In the genomic region with DNA sequence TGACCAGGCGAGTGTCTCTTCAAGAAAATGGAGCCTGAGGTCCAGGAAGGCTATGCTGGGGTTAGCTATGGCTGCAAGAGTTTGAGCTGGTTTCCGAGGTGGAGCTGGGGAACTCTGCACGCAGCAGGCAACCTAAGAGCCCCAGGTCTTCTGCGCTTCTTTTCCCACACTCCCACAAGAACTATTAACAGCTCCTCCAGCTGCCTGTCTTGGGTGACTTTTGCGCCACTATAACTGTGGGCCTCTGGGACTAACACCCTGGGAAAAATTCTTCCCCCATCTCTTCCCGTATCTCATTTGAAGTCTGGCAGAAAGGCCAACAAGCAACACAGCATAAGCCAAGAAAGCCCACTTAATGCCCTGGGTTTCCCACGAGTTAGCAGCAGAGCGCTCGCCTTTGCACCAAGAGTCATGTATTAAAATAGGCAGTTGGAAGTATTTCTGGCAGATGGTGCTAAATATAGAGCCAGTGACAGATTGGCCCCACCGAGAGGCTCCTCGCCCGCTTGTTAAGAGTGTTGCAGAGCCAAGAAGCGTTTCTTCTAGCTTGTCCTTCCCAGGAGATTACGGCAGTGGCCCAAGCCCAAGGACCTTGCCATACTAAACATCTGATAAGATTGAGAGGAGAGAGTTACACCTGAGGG, we compare ENCODE assay signal across 11 mouse cellular contexts.
DNase-seq lines count a peak whose midpoint lies in the region; ATAC-seq and TF ChIP-seq lines count a peak whose summit lies in the region.
"Had no signal": no experiment of that assay in that cellular context is flagged by ENCODE, and none has a peak within 500 bp of the region (broad histone marks: within the 10 kb centered on the region; RNA-seq: fewer than 3 reads in every experiment).

No protein-coding gene starts in this region.

- no peaks in the 10 kb centered on the region for H3K9me3 ChIP-seq in lung, embryonic 14.5 days (ENCODE audit: low read depth, low read length)
- H3K9me3 ChIP-seq: embryonic facial prominence, embryonic 15.5 days; hindbrain, embryonic 15.5 days had no signal

- H3K4me1 ChIP-seq in lung, embryonic 14.5 days (ENCODE audit: insufficient read depth) = no peaks in the 10 kb centered on the region
- H3K4me1 ChIP-seq in lung, adult 2 months (ENCODE audit: control insufficient read depth, insufficient read depth, low read length) = no peaks in the 10 kb centered on the region

- DNase-seq in lung, embryonic 14.5 days = peak; percentile 38
- DNase-seq in lung, adult 2 months = no peak
- peak; percentile 75 to 80 for DNase-seq in cerebellum, postnatal 25 days
- DNase-seq in heart, adult 9 months (ENCODE audit: low spot score in 2 of 2) = peak; percentile 47 to 63
- peak; percentile 12 for DNase-seq in right cerebral cortex, postnatal 14 days
- DNase-seq: lung, postnatal 10 days had no signal

- no peak overlapping the region for H3K27ac ChIP-seq in lung, embryonic 14.5 days (ENCODE audit: low read depth)
- H3K27ac ChIP-seq: embryonic facial prominence, embryonic 15.5 days; hindbrain, embryonic 15.5 days; left cerebral cortex, adult 2 months had no signal

- H3K4me2 ChIP-seq in lung, embryonic 14.5 days = no peak overlapping the region
- H3K4me2 ChIP-seq: embryonic facial prominence, embryonic 15.5 days; hindbrain, embryonic 15.5 days had no signal

- no peak overlapping the region for H3K9ac ChIP-seq in lung, embryonic 14.5 days
- H3K9ac ChIP-seq: embryonic facial prominence, embryonic 15.5 days; hindbrain, embryonic 15.5 days had no signal

- H3K36me3 ChIP-seq in lung, embryonic 14.5 days (ENCODE audit: insufficient read depth) = no peaks in the 10 kb centered on the region
- H3K36me3 ChIP-seq: embryonic facial prominence, embryonic 15.5 days; hindbrain, embryonic 15.5 days had no signal

- no peak; the same call in 1 of the 2 replicates for ATAC-seq in lung, embryonic 14.5 days (ENCODE audit: insufficient read depth)
- no peak for ATAC-seq in erythroblast, adult 5-6 weeks (replicated peaks; ENCODE audit: low FRiP score, poor library complexity, severe bottlenecking)
- no peak for ATAC-seq in monocyte, adult 5-6 weeks (replicated peaks; ENCODE audit: insufficient number of reproducible peaks, low FRiP score, low TSS enrichment, poor library complexity, severe bottlenecking)

- TF ChIP-seq POLR2A in lung, adult 2 months (IDR thresholded peaks at IDR 0.05; ENCODE audit: borderline replicate concordance, extremely low read depth, low read depth, low read length) = no peak

- no peak for TF ChIP-seq CTCF in lung, embryonic 14.5 days (IDR thresholded peaks at IDR 0.05; ENCODE audit: low read depth)
- no peak for TF ChIP-seq CTCF in lung, adult 2 months (IDR thresholded peaks at IDR 0.05; ENCODE audit: insufficient read depth, low read length)

- 57% methylated on average over 14 of the region's 14 CpGs for WGBS in lung, embryonic 14.5 days
- WGBS in lung, adult 2 months = 60% methylated on average over 14 of the region's 14 CpGs

- no peaks in the 10 kb centered on the region for H3K27me3 ChIP-seq in lung, embryonic 14.5 days (ENCODE audit: insufficient read depth, low read length)
- H3K27me3 ChIP-seq: embryonic facial prominence, embryonic 15.5 days; hindbrain, embryonic 15.5 days had no signal

- H3K4me3 ChIP-seq in lung, embryonic 14.5 days (ENCODE audit: low read depth, low read length) = no peak overlapping the region
- H3K4me3 ChIP-seq in lung, adult 2 months (replicated peaks; ENCODE audit: extremely low read depth, low read depth, low read length) = no peak overlapping the region
- H3K4me3 ChIP-seq: embryonic facial prominence, embryonic 15.5 days; hindbrain, embryonic 15.5 days; left cerebral cortex, adult 2 months had no signal
